Mouse (Mus musculus): ENCODE measurements at regions not wholly inside any gene's neighbourhood (a gene's known extent, or its start where the extent isn't known, plus 50 kb on each side); places are given as distances from the start of the nearest gene placed in this dataset.
"Not testable (repeated sequence)": the region's sequence is repeated elsewhere in the genome, so short reads cannot be mapped to it uniquely, and the experiment has no call there.

DNA sequence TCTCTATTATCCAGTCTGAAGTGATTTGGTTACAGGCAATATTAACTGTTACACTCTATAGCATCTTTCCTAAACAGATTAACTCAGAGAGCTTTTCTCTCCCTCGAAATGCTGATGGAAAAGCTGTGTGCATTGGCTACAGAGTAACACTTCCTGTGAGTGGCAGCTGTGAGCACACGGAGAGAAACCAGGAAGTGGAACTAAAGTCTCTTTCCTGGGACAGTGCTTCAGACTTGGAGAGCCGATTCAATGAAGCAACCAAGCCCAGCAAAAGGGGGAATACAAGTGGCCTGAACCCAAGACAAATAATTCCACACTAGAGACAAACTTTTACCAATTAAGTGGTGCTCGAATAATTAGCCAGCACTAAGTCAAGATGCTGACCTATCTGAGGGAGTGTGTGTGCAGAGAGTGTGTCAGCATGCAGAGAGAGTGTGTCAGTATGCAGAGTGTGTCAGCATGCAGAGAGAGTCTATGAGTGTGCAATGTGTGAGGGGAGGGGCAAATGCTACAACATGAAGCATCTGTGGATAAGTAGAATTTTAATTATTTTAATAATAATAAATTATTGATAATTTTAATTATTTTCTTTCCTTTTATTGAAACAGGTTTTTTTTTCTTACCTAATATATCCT lies 74.9 kb upstream of the 1110032F04Rik start:
- Histone ChIP-seq H3ac (ENCODE audit: control insufficient read depth, insufficient read length, low read depth) (no peak overlapping the region), H3K79me2 (ENCODE audit: control insufficient read depth, insufficient read depth) (no peaks in the 10 kb centered on the region), H3K4me3 (ENCODE audit: insufficient read depth, poor library complexity, severe bottlenecking) (no peak overlapping the region), H3K79me3 (ENCODE audit: low read depth) (no peaks in the 10 kb centered on the region), H3K36me3 (ENCODE audit: control insufficient read depth, insufficient read depth) (no peaks in the 10 kb centered on the region), H3K27me3 (ENCODE audit: control insufficient read depth, insufficient read depth, insufficient read length) (no peaks in the 10 kb centered on the region)
- TF ChIP-seq MAX (IDR thresholded peaks at IDR 0.05) = no peak
- no peak for TF ChIP-seq CEBPB (IDR thresholded peaks at IDR 0.05; ENCODE audit: low read depth)
- no peak for TF ChIP-seq USF1 (IDR thresholded peaks at IDR 0.05; ENCODE audit: low read depth)
- no peak for TF ChIP-seq MYOG (IDR thresholded peaks at IDR 0.05; ENCODE audit: control insufficient read depth, extremely low read depth, insufficient read length)
- TF ChIP-seq CTCF (IDR thresholded peaks at IDR 0.05; ENCODE audit: control insufficient read depth, insufficient read depth, insufficient read length) = no peak
- TF ChIP-seq MYOD1 (IDR thresholded peaks at IDR 0.05; ENCODE audit: control insufficient read depth, insufficient read length, low read depth) = no peak
- TF ChIP-seq FOSL1 (IDR thresholded peaks at IDR 0.05; ENCODE audit: insufficient read depth, low read length, poor library complexity, severe bottlenecking) = no peak

DNA sequence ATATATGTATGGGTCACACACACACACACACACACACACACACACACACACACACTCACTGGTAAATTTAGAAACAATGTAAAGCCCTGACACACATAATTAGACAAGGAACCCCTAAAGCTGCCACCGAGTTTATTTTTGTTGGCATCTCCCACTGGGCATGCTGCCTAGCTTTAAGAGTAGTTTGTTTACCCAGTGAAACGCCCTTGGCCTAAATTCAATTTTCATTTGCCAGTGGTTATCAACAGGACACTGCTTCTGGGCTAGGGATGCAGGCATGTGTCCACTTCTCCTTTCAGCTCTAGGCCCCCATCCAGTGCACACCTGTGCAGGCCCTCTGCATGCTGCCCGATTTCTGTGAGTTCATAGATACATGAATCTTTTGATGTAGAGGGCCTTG lies 73.7 kb upstream of the 1110032F04Rik start:
- TF ChIP-seq FOSL1 (IDR thresholded peaks at IDR 0.05; ENCODE audit: insufficient read depth, low read length, poor library complexity, severe bottlenecking) = no peak
- no peak for TF ChIP-seq CEBPB (IDR thresholded peaks at IDR 0.05; ENCODE audit: low read depth)
- no peak for TF ChIP-seq USF1 (IDR thresholded peaks at IDR 0.05; ENCODE audit: low read depth)
- no peak for TF ChIP-seq MYOG (IDR thresholded peaks at IDR 0.05; ENCODE audit: control insufficient read depth, extremely low read depth, insufficient read length)
- TF ChIP-seq MAX (IDR thresholded peaks at IDR 0.05) = no peak
- no peak for TF ChIP-seq MYOD1 (IDR thresholded peaks at IDR 0.05; ENCODE audit: control insufficient read depth, insufficient read length, low read depth)
- TF ChIP-seq CTCF (IDR thresholded peaks at IDR 0.05; ENCODE audit: control insufficient read depth, insufficient read depth, insufficient read length) = no peak

GRCm38 (mm10) chr3:68798408-68798807 lies 71.0 kb upstream of the 1110032F04Rik start:
- not testable (repeated sequence) for H3K79me3 ChIP-seq (ENCODE audit: low read depth); H3K79me2 ChIP-seq (ENCODE audit: control insufficient read depth, insufficient read depth); H3ac ChIP-seq (ENCODE audit: control insufficient read depth, insufficient read length, low read depth); H3K27me3 ChIP-seq (ENCODE audit: control insufficient read depth, insufficient read depth, insufficient read length); H3K36me3 ChIP-seq (ENCODE audit: control insufficient read depth, insufficient read depth); H3K4me3 ChIP-seq (ENCODE audit: insufficient read depth, poor library complexity, severe bottlenecking)

More for the DNA sequence above, 73.7 kb upstream of the 1110032F04Rik start:
- Histone ChIP-seq H3K79me3 (ENCODE audit: low read depth) (no peaks in the 10 kb centered on the region), H3K79me2 (ENCODE audit: control insufficient read depth, insufficient read depth) (no peaks in the 10 kb centered on the region), H3K36me3 (ENCODE audit: control insufficient read depth, insufficient read depth) (no peaks in the 10 kb centered on the region), H3K4me3 (ENCODE audit: insufficient read depth, poor library complexity, severe bottlenecking) (no peak overlapping the region), H3ac (ENCODE audit: control insufficient read depth, insufficient read length, low read depth) (no peak overlapping the region), H3K27me3 (ENCODE audit: control insufficient read depth, insufficient read depth, insufficient read length) (no peaks in the 10 kb centered on the region)

GRCm38 (mm10) chr3:68808866-68809265 lies 60.5 kb upstream of the 1110032F04Rik start:
- TF ChIP-seq FOSL1 (IDR thresholded peaks at IDR 0.05; ENCODE audit: insufficient read depth, low read length, poor library complexity, severe bottlenecking) (no peak), MAX (IDR thresholded peaks at IDR 0.05) (no peak), CEBPB (IDR thresholded peaks at IDR 0.05; ENCODE audit: low read depth) (no peak), MYOG (IDR thresholded peaks at IDR 0.05; ENCODE audit: control insufficient read depth, extremely low read depth, insufficient read length) (no peak), MYOD1 (IDR thresholded peaks at IDR 0.05; ENCODE audit: control insufficient read depth, insufficient read length, low read depth) (no peak), CTCF (IDR thresholded peaks at IDR 0.05; ENCODE audit: control insufficient read depth, insufficient read depth, insufficient read length) (no peak), USF1 (IDR thresholded peaks at IDR 0.05; ENCODE audit: low read depth) (no peak)
- no peaks in the 10 kb centered on the region for H3K79me3 ChIP-seq (ENCODE audit: low read depth)
- no peaks in the 10 kb centered on the region for H3K27me3 ChIP-seq (ENCODE audit: control insufficient read depth, insufficient read depth, insufficient read length)
- no peaks in the 10 kb centered on the region for H3K36me3 ChIP-seq (ENCODE audit: control insufficient read depth, insufficient read depth)
- no peak overlapping the region for H3ac ChIP-seq (ENCODE audit: control insufficient read depth, insufficient read length, low read depth)
- H3K4me3 ChIP-seq (ENCODE audit: insufficient read depth, poor library complexity, severe bottlenecking) = no peak overlapping the region
- H3K79me2 ChIP-seq (ENCODE audit: control insufficient read depth, insufficient read depth) = no peaks in the 10 kb centered on the region

GRCm38 (mm10) chr3:68813461-68813860 lies 55.9 kb upstream of the 1110032F04Rik start:
- Histone ChIP-seq H3K79me2 (ENCODE audit: control insufficient read depth, insufficient read depth) (no peaks in the 10 kb centered on the region), H3K79me3 (ENCODE audit: low read depth) (no peaks in the 10 kb centered on the region), H3K27me3 (ENCODE audit: control insufficient read depth, insufficient read depth, insufficient read length) (no peaks in the 10 kb centered on the region), H3ac (ENCODE audit: control insufficient read depth, insufficient read length, low read depth) (no peak overlapping the region), H3K4me3 (ENCODE audit: insufficient read depth, poor library complexity, severe bottlenecking) (no peak overlapping the region), H3K36me3 (ENCODE audit: control insufficient read depth, insufficient read depth) (no peaks in the 10 kb centered on the region)
- TF ChIP-seq CEBPB (IDR thresholded peaks at IDR 0.05; ENCODE audit: low read depth) = no peak
- no peak for TF ChIP-seq CTCF (IDR thresholded peaks at IDR 0.05; ENCODE audit: control insufficient read depth, insufficient read depth, insufficient read length)
- TF ChIP-seq MYOG (IDR thresholded peaks at IDR 0.05; ENCODE audit: control insufficient read depth, extremely low read depth, insufficient read length) = no peak

- H3K27me3 ChIP-seq (ENCODE audit: control insufficient read depth, insufficient read depth, insufficient read length) = no peaks in the 10 kb centered on the region
- H3K36me3 ChIP-seq (ENCODE audit: control insufficient read depth, insufficient read depth) = no peaks in the 10 kb centered on the region
- no peaks in the 10 kb centered on the region for H3K79me3 ChIP-seq (ENCODE audit: low read depth)
- TF ChIP-seq MYOD1 (IDR thresholded peaks at IDR 0.05; ENCODE audit: control insufficient read depth, insufficient read length, low read depth) = no peak
- no peak for TF ChIP-seq USF1 (IDR thresholded peaks at IDR 0.05; ENCODE audit: low read depth)
- no peak for TF ChIP-seq MYOG (IDR thresholded peaks at IDR 0.05; ENCODE audit: control insufficient read depth, extremely low read depth, insufficient read length)
- H3K4me3 ChIP-seq (ENCODE audit: insufficient read depth, poor library complexity, severe bottlenecking) = no peak overlapping the region
- H3K79me2 ChIP-seq (ENCODE audit: control insufficient read depth, insufficient read depth) = no peaks in the 10 kb centered on the region
- H3ac ChIP-seq (ENCODE audit: control insufficient read depth, insufficient read length, low read depth) = no peak overlapping the region
Measured at GRCm38 (mm10) chr3:68814011-68814690, 55.2 kb upstream of the 1110032F04Rik start.

Measured in C2C12 (cell line).